Mouse (Mus musculus) E14TG2a.4 (cell line): Measurements from ENCODE around the gene Tiam1.

ENCODE experiments used
- CTCF ChIP-seq: conservative IDR thresholded peaks from 2 replicates; pipeline ENCODE4 v1.5.1; 2014; ENCODE audit warnings: low read length
- POU5F1 ChIP-seq: IDR thresholded peaks from 2 replicates; pipeline ENCODE4 v1.6.1; 2014; ENCODE audit warnings: low read length, borderline replicate concordance

- TF ChIP-seq POU5F1 (no peak), CTCF (no peak)
Measured at GRCm38 (mm10) chr16:89938277-89938676, 205.3 kb downstream of the Tiam1 start.
